Mouse (Mus musculus): ENCODE measurements at regions not wholly inside any gene's neighbourhood (a gene's known extent, or its start where the extent isn't known, plus 50 kb on each side); places are given as distances from the start of the nearest gene placed in this dataset.

- no peak for TF ChIP-seq CTCF (IDR thresholded peaks at IDR 0.05; ENCODE audit: low read depth)
- TF ChIP-seq EP300 (IDR thresholded peaks at IDR 0.05; ENCODE audit: low read depth) = no peak
Measured at GRCm38 (mm10) chr1:190323671-190324070, 153.2 kb upstream of the Prox1 start.

Data from liver, postnatal 0 days (tissue).